Mouse (Mus musculus): Measurements from ENCODE around the gene Srrm4. TPM values are rescaled to one million over a fixed set of nuclear protein-coding genes. Genes with fewer than 3 reads are reported as not detected.
"Not testable (repeated sequence)": the region's sequence is repeated elsewhere in the genome, so short reads cannot be mapped to it uniquely, and the experiment has no call there.

Srrm4 gene
- total RNA-seq, 1 experiment from 2014 or later, result not detected

DNA sequence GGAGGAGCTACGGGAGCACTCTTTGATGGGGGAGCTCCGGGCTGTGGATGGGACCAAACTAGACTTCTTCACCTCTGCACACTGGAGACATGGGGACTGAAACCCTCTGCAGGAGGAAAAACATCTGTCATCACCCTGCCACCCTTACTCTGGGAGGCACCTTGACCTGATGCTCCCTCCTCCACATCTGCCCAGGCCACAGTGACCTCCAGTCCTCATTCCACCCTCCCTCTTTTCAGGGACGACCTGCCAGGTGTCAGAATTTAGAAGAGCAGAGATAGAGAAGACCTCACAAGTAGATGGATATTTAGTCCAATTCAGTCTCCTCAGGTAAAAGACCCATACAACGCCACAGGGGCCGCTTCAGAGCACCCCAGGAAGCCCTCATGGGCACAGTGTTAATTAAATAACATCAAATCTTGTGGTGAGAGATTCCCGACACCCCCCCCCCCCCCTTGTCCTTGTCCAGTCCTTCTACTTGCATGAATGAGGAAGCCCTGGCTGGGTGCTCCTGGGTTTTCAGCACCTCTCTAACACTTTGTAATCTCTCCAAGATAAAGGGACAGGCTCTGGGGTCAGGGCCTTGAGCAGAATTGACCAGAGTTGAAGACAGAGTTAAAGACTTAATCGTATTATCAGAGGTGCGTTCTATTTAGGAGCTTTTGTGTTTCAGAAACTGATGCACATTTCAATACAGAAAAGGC lies 141.9 kb downstream of the Srrm4 start:
- no peak for ATAC-seq (ENCODE audit: extremely low read depth, insufficient number of reproducible peaks, low FRiP score, poor library complexity, severe bottlenecking)

DNA sequence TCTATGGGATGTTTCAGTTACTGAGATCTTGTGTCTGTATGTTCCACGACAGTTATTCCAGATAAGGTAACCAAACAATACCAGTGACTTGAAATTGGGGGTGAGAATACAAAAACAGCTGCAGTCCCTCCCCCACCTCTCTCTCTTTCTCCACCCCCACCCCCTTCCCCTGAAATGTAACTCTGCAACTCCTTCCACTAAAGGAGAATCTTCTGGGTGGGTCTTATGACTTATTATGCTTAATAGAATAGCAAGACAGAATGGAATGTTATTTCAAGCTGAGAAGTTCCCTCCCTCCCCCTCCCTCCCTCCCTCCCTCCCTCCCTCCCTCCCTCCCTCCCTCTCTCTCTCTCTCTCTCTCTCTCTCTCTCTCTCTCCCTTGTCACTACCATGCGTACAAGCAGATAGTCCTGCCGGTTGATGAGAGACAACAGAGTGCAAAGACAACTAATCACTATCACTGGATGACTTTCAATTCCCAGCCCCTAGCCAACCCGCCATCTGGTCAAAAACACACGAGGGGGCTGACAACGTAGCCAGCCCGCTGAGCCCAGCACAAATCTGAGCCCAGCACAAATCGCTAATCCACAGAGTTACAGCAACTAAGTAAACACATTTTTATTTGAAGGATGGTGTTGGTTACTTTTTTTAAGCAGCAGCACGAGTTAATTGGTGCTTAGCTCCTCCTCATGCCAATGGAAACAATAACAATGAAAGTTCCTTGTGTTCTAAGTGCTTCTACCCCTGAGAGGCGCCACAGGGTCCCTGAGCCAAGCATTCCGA lies 143.0 kb downstream of the Srrm4 start:
- ATAC-seq (ENCODE audit: extremely low read depth, insufficient number of reproducible peaks, low FRiP score, poor library complexity, severe bottlenecking), result no peak

DNA sequence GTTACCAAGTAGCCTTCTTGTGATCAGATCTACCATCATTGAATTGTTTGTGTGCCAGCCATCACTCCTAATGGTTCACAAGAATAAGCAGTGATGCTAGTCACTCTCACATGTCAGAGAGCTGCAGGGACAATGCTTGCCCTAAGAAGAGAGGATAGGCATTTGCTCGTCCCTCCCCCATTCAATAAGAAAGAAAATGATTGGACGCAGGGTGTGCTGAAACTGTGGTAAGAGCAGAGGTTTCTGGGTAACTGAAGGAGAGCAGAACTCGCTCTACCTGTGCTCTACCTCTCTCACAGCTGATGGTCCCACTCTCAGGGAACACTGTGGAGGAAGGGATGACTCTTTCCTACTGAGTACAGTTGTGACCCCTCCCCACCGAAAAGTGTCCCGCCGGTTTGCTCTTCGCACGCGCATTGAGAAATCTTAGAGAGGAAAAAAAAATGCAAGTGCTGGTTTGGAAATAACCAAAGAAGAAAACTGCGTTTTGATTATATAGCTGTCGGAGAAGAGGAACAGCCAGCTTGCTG lies 143.7 kb downstream of the Srrm4 start:
- ATAC-seq (ENCODE audit: extremely low read depth, insufficient number of reproducible peaks, low FRiP score, poor library complexity, severe bottlenecking), result no peak

DNA sequence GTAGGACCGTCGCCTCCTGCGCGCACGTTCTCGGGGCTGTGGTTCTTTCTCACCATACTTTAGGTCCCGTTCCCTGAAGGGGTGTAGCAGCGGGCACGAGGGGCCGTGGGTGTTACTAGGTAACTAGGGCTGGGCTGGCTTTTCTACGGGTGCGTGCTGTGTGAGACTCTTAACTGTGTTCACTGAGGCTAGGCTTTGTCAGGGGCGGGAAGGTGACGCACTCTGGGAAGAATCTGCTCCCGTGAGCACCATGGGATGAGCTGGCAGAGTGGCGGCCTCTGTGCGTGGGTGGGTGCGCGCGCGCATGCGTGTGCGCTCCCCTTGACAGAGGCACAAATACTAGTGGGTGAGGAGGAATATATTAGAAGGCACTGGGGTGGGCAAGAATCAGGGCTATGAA lies 145.1 kb downstream of the Srrm4 start:
- 0 out of 2 replicates have a peak, but pooled peaks have one; percentile 6 for ATAC-seq (ENCODE audit: extremely low read depth, insufficient number of reproducible peaks, low FRiP score, poor library complexity, severe bottlenecking)

DNA sequence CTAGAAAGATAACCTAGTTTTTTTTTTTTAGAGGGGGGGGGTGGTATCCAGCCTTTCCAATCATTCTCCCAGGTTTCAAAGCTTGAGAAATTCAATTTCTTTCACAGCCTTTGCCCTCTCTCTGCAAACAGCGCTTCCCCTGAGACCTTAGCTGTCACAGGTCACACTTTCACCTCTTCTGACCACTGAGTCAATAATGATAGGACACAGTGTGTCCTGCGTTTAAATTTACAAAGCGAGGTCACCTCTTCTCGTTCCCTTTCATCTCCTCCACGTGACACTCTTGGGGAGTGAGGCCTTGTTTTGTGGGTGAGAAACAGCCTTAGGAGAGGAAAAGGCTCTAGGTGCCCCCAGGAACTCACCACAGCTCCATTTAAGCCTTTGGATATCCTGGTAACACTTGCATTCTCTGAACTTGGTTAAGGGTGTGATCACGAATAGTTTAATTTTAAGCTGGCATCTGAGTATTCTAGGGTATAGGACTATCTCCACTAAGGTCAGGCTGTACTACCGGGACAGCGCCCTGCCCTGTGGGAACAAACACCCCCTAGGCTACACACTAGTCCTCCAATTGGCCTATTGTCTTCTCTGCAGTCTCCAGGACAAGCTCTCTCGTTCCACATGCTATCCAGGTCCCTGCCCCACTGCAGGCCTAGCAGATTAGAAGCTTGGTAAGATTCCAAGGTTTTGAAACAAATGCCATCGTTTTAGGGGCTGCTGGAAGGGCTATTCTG lies 145.8 kb downstream of the Srrm4 start:
- no peak for ATAC-seq (ENCODE audit: extremely low read depth, insufficient number of reproducible peaks, low FRiP score, poor library complexity, severe bottlenecking)

DNA sequence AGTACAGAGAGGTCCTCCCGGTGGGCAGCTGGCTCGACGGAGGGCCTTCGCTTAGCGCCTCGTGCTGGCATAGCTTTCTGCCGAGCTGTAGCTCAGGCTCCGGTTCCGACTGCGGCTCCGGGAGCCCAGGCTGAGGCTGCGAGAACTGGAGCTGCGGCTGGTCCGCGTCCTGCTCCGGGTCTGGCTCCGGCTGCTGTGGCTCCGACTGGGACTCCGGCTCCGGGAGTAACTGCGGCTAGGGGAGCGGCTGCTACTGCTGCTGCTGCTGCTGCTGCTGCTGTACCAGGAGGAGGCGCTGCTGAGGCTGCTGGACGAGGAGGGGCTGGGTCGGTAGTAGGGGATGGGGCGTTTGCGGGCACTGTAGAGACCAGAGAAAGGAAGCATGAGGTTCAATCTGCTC lies 147.1 kb downstream of the Srrm4 start:
- ATAC-seq (ENCODE audit: extremely low read depth, insufficient number of reproducible peaks, low FRiP score, poor library complexity, severe bottlenecking), result no peak

DNA sequence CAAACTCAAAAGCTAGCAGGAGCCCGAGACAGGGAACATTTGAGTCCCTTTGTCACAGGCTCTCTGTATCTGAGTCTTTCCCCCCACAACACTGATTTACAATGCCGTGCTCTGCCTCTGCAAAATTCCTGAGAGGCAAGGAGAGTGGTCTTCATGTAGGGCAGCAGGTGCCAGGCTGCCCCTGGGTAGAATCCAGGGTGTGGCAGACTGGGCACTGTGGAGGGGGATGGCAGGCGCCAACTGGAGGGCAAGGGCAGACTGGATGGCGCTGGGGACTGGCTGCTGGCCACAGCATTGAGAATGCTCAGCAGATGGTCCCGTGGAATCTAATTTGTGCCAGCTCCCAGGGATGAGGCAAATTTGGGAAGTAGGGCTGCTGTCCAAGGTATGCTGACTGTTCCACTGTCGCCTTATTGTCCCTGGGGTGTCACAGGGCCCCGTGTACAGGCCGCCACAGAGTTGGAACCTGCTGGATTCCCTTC lies 148.1 kb downstream of the Srrm4 start:
- no peak for ATAC-seq (ENCODE audit: extremely low read depth, insufficient number of reproducible peaks, low FRiP score, poor library complexity, severe bottlenecking)

DNA sequence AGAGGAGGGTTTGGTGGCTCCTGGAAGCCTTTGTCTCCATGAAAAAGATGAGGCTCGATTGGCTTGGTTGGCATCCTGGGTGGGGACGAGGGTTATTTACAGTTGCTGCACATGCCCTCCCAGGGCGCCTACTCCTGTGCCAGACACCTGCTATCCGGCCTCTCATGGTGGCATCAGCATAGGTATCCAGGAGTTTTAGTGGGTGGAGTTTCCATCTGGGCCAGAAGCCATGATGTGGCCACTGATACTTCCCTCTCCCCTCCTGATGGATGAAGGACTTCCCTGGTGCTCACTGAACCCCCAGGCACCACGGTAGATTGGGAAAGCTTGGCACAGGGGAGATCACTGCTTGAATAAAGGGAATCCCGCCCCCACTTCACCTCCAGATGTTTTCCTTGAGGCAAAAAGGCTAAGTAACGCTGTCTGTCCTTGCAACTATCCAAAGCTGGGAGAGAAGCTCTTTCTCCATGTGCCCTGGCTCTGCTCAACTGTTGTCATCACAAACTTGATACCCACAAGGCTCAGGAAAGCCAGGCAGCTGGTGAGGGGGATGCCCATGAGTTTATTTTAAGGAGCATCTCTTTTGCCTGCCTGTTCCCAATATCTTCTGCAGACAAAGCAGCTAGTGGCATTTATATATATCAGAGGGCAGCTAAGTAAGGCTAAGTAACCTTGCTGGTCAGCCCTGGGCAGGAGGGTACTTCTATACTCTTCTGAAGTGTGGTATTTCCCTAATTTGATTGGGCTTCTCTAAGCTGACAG lies 148.7 kb downstream of the Srrm4 start:
- no peak for ATAC-seq (ENCODE audit: extremely low read depth, insufficient number of reproducible peaks, low FRiP score, poor library complexity, severe bottlenecking)

DNA sequence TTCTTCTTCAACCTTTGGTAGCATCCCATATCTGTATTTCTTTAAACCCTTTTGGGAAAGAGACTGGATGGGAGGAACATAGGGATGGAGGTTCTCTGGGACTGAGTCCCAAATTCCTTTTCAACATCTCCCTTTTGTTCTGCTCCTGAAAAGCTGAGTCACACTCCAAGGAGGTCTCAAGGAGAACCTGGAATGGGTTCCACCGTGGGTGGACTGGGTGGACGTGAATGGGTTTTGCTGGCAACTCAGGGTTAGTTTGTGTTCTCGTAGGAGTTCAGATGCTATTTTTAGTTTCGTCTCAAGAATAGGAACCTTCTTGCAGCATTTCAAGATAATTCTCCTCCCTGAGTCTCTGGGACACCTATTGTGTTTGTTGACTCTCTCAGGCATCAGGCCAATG lies 151.4 kb downstream of the Srrm4 start:
- ATAC-seq (ENCODE audit: extremely low read depth, insufficient number of reproducible peaks, low FRiP score, poor library complexity, severe bottlenecking), result no peak

DNA sequence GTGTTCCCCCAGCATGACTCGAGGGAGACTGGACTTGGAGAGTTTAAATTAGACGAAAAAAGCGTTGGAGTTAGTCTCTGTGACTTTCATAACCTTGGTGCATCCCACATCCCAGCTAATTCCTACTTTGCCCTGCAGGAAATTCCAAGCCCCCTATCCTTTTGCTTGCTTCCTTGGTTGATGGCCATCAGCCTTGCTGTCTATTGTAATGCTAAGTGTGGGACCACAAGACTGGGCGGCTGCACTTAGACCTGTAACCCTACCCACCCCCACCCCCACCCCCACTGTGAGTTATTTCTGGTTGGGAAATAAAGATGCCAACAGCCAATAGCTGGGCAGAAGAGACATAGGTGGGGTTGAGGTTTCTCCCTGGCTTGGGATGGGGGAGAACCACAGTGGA lies 153.3 kb downstream of the Srrm4 start:
- no peak for ATAC-seq (ENCODE audit: extremely low read depth, insufficient number of reproducible peaks, low FRiP score, poor library complexity, severe bottlenecking)

DNA sequence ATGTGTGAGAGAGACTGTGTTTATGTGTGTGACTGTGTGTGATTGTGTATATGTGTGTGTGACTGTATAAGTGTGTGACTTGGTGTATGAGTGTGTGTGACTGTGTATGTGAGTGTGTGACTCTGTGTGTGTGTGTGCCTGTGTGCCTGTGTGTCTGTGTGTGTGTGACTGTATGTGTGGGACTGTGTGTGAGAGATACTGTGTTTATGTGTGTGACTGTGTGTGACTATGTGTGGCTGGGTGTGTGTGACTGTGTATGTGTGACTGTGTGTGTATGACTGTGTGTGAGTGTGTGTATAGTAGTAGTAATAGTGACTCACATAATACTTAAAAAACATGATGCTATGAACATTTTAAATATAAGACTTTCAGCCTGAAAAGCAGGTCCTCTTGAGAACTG lies 155.5 kb downstream of the Srrm4 start:
- no peak for ATAC-seq (ENCODE audit: extremely low read depth, insufficient number of reproducible peaks, low FRiP score, poor library complexity, severe bottlenecking)

DNA sequence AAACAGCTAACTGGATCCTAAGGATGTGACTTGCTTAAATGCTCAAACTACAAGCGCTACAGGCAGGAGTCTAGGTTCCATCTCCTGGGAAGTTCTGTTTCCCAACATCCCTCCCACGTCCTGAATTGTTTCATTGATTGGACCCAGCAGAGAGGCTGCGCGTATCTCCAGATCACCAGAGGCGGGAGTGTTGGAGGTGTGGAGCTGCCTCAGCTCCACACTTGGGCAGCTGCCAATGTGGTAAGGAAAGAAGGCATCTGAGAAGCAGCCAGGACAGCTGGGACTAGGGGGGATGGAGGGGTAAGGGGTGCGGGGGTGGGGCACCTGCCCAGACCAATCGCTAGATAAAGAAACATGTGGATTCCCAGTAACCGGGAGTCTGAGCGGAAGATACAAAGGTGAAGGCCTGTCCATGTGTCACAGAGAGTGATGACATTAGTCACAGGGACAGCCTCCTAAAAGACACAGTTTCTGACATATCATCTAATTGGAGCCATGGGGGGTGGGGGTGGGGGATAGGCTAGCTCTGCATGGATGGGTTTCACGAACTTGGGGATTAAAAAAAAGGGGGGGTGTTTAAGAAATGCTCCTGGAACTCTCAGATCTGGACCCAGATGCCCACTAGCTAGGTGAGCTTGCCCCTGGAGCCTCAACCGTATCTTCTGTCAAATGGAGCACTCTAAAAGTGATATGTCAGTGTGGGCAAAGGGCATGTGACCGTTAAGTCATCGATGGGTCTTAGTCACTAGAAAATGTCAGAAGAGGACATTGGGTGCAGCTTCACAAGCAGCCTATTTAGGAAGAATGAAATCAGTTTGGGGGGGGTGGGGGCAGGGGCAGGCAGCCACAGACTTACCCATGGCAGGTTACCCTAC lies 156.4 kb downstream of the Srrm4 start:
- no peak for ATAC-seq (ENCODE audit: extremely low read depth, insufficient number of reproducible peaks, low FRiP score, poor library complexity, severe bottlenecking)

DNA sequence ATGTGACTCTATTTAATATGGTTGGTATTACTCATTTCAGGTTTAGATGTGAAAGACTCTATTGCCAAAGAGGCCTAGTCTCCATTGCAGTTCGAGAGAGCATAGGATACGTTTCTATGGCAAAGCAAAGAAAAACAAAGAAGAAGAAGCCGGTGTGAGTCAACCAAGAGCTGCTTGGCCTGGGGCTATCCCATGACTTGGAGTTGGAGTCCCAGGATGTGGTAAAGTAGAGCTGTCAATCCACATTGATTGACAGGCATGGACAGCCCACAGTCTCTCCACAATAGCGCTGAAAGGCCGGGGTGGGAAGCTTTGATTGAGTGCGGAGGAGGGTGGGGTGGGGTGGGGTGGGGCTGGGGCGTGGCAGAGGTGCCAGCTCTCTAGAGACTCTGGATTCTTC lies 158.7 kb downstream of the Srrm4 start:
- no peak for ATAC-seq (ENCODE audit: extremely low read depth, insufficient number of reproducible peaks, low FRiP score, poor library complexity, severe bottlenecking)

DNA sequence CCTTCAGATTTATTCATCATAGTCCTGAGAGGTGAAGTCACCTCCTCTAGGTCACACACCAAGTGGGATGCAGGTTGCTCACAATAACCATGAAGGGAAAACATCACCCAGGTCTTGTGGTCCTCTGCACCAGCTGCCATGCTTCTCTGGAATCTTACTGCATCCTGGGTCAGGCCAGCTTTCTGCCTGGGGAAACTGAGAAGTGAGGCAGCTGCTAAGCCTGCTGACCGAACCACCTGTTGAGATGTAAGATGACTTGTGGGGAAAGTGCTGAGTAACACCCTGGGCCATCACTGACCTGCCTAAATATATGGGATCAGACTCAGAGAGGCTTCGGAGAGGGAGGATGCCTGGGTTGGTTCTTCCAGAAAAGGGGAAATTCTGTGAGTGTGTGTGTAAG lies 164.9 kb downstream of the Srrm4 start:
- ATAC-seq (ENCODE audit: extremely low read depth, insufficient number of reproducible peaks, low FRiP score, poor library complexity, severe bottlenecking), result no peak

DNA sequence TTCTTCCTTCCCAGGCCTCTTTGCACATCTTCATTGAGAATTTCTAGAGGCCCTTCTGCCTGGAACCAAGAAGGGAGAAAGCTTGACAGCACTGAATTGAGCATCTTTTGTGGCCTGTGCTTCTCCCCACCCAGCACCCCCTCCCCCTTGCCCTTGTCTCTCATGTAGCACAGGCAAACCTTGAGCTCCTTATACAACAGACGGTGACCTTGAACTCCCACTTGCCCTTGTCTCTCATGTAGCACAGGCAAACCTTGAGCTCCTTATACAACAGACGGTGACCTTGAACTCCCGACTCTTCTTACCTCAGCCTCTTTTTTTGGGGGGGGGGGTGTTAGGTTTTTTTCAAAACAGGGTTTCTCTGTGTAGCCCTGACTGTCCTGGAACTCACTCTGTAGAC lies 165.9 kb downstream of the Srrm4 start:
- ATAC-seq (ENCODE audit: extremely low read depth, insufficient number of reproducible peaks, low FRiP score, poor library complexity, severe bottlenecking), result not testable (repeated sequence)

DNA sequence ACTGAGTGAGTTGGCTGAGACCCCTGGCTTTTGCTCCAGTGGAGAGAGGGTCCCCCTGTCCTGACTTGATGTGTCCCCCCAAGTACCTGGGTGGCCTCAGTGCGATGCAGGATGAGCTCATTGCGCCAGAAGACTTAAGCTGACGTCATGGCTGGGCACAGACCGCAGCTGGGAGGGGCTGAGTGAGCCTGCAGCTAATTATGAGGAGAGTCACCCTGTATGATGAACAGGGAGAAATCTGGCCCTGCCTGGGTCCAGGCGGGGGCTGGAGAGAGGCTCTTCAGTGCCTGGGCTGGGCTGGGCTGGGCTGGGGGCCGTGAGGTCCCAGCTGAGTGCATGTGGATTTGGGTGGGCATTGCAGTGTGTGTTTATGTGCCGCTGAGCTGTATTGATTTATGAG lies 166.3 kb downstream of the Srrm4 start:
- ATAC-seq (ENCODE audit: extremely low read depth, insufficient number of reproducible peaks, low FRiP score, poor library complexity, severe bottlenecking), result no peak

DNA sequence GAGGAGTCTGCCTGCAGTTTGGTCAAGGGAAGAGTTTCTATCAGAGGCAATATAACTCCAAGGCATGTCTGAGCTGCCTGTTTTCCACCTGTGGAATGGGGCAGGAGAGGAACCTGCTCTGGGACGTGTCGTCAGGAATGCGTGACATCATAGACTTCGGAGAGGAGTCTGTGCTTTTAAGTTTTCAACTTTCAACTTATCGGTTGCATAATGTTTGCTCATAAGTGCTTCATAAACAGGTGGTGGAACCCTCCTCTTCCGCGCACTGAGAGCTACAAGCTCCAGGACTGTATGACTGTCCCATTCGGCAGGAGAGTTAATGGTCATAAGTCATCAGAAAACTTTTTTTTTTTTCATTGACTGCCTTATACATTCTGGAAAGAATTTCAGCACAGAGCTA lies 167.9 kb downstream of the Srrm4 start:
- ATAC-seq (ENCODE audit: extremely low read depth, insufficient number of reproducible peaks, low FRiP score, poor library complexity, severe bottlenecking), result no peak

DNA sequence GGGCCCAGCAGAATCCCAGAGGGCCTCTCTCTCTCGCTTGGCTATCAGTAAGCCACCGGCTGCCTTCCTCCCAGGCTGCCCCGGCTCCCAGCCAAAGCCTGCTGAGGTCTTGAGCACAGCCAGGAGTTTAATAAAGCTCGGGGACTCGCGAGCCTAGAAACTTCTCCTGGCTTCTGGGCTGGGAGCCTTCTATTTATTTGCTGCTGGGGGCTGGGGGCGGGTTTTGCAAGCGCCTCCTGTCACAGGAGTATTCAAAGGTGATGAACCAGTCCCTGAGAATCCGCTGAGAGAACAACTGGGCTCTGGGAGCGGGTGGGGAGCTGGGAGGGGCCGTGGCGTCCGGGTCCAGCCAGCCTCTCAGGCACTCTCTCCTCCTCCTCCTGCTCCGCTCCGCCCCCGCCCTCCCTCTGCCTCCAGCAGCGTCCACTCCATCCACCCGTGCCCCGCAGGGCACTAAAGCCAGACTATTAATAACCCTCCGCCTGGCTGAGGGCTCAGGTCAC lies 168.9 kb downstream of the Srrm4 start, which contains the start of gene Hspb8:
Gene Hspb8 (minus strand): TSS at position 166 of the 503 bp plus-strand sequence.
- no peak for ATAC-seq (ENCODE audit: extremely low read depth, insufficient number of reproducible peaks, low FRiP score, poor library complexity, severe bottlenecking)

Measured in neutrophil, adult 5-6 weeks (primary cell).